8 mouse cellular contexts compared by ENCODE assay signal in genomic region chr14:55585566-55585960, GRCm38 (mm10). TPM values are rescaled to one million over a fixed set of nuclear protein-coding genes. Genes with fewer than 3 reads are reported as not detected.
A peak's percentile ranks its signal among the peaks of the same experiment; 100 is the strongest.
DNase-seq lines count a peak whose midpoint lies in the region; ATAC-seq lines count a peak whose summit lies in the region.

No protein-coding gene starts in this region.

- peak overlapping the region; percentile 83 for H3K4me2 ChIP-seq in lung, embryonic 16.5 days (ENCODE audit: low read depth, low read length)
- H3K4me2 ChIP-seq in hindbrain, embryonic 14.5 days (replicated peaks), result peak overlapping the region; percentile 80
- peak overlapping the region; percentile 78 for H3K4me2 ChIP-seq in midbrain, embryonic 16.5 days (ENCODE audit: low read length)

- ATAC-seq in lung, embryonic 16.5 days (ENCODE audit: low read depth), result 0 out of 2 replicates have a peak, but pooled peaks have one; percentile 16
- peak; percentile 13; the same call in 1 of the 2 replicates for ATAC-seq in common myeloid progenitor, adult 5-6 weeks (replicated peaks; ENCODE audit: low read depth, poor library complexity, severe bottlenecking)
- ATAC-seq in hindbrain, embryonic 14.5 days (ENCODE audit: low FRiP score), result no peak
- ATAC-seq in midbrain, embryonic 16.5 days, result 0 out of 2 replicates have a peak, but pooled peaks have one; percentile 12

- peaks cover 13% of the 10 kb centered on the region for H3K4me1 ChIP-seq in lung, embryonic 16.5 days (replicated peaks; ENCODE audit: control insufficient read depth, insufficient read depth, low read length)
- peaks cover 9% of the 10 kb centered on the region for H3K4me1 ChIP-seq in hindbrain, embryonic 14.5 days (replicated peaks; ENCODE audit: control insufficient read depth, insufficient read depth, low read length)
- H3K4me1 ChIP-seq in midbrain, embryonic 16.5 days (ENCODE audit: control insufficient read depth, insufficient read depth, low read length), result peaks cover 16% of the 10 kb centered on the region

- H3K27ac ChIP-seq in lung, embryonic 16.5 days (ENCODE audit: low read length), result no peak overlapping the region
- no peak overlapping the region for H3K27ac ChIP-seq in hindbrain, embryonic 14.5 days
- no peak overlapping the region for H3K27ac ChIP-seq in midbrain, embryonic 16.5 days (ENCODE audit: low read length)

- H3K36me3 ChIP-seq in lung, embryonic 16.5 days (ENCODE audit: control insufficient read depth, insufficient read depth, low read length), result peaks cover 9% of the 10 kb centered on the region
- H3K36me3 ChIP-seq in hindbrain, embryonic 14.5 days (replicated peaks; ENCODE audit: control insufficient read depth, insufficient read depth), result peaks cover 29% of the 10 kb centered on the region; the same call in 1 of the 2 replicates
- H3K36me3 ChIP-seq in midbrain, embryonic 16.5 days (ENCODE audit: control insufficient read depth, insufficient read depth, low read length), result peaks cover 4% of the 10 kb centered on the region; the same call in 1 of the 2 replicates

- H3K4me3 ChIP-seq in lung, embryonic 16.5 days (ENCODE audit: low read length), result peak overlapping the region; percentile 64
- H3K4me3 ChIP-seq in hindbrain, embryonic 14.5 days (replicated peaks; ENCODE audit: low read length), result peak overlapping the region; percentile 48; the same call in 1 of the 2 replicates
- H3K4me3 ChIP-seq in midbrain, embryonic 16.5 days (ENCODE audit: low read depth, low read length), result no peak overlapping the region

- H3K27me3 ChIP-seq in lung, embryonic 16.5 days (ENCODE audit: control insufficient read depth, insufficient read depth, low read depth, low read length), result no peaks in the 10 kb centered on the region; the same call in 1 of the 2 replicates
- H3K27me3 ChIP-seq in hindbrain, embryonic 14.5 days (ENCODE audit: control insufficient read depth, insufficient read depth, low read length), result no peaks in the 10 kb centered on the region
- no peaks in the 10 kb centered on the region for H3K27me3 ChIP-seq in midbrain, embryonic 16.5 days (ENCODE audit: control insufficient read depth, insufficient read depth, low read depth, low read length)

- H3K9ac ChIP-seq in lung, embryonic 16.5 days (ENCODE audit: low read length), result no peak overlapping the region
- H3K9ac ChIP-seq in hindbrain, embryonic 14.5 days, result no peak overlapping the region
- no peak overlapping the region for H3K9ac ChIP-seq in midbrain, embryonic 16.5 days (ENCODE audit: low read depth, low read length)

- DNase-seq in lung, postnatal 36 days, result no peak
- DNase-seq in hindbrain, embryonic 14.5 days (ENCODE audit: low spot score), result no peak
- no peak for DNase-seq in embryo, embryonic 11 days
- no peak for DNase-seq in testis, postnatal 10 days (ENCODE audit: low spot score)
- DNase-seq in urinary bladder, postnatal 36 days (ENCODE audit: low spot score in 2 of 2), result no peak

- 43% methylated on average over 6 of the region's 6 CpGs for WGBS in lung, embryonic 16.5 days
- 58% methylated on average over 6 of the region's 6 CpGs for WGBS in hindbrain, embryonic 14.5 days
- 68% methylated on average over 6 of the region's 6 CpGs for WGBS in midbrain, embryonic 16.5 days

- no peaks in the 10 kb centered on the region for H3K9me3 ChIP-seq in lung, embryonic 16.5 days (ENCODE audit: control insufficient read depth, low read length)
- H3K9me3 ChIP-seq in hindbrain, embryonic 14.5 days (ENCODE audit: control insufficient read depth, low read length), result no peaks in the 10 kb centered on the region
- H3K9me3 ChIP-seq in midbrain, embryonic 16.5 days (replicated peaks; ENCODE audit: control insufficient read depth, low read length, poor library complexity, severe bottlenecking), result no peaks in the 10 kb centered on the region

RNA-seq across cellular contexts. Expression of gene Emc9, which starts 0.5 kb away (rescaled TPM):
- polyA plus RNA-seq in lung, embryonic 16.5 days (2015; fragmentation: Nextera tagmentation; extraction: Ambion mirVana), result 6.4 and 7.3 TPM in 2 replicates
- 19.1 and 24.3 TPM in 2 replicates for total RNA-seq in common myeloid progenitor, adult 5-6 weeks (2017)
- 37.2 and 39.2 TPM in 2 replicates for polyA plus RNA-seq in hindbrain, embryonic 14.5 days (2014; fragmentation: Nextera tagmentation; extraction: Ambion mirVana)
- 31.6 and 46.9 TPM in 2 replicates for polyA plus RNA-seq in midbrain, embryonic 16.5 days (2015; fragmentation: Nextera tagmentation; extraction: Ambion mirVana)

RNA-seq across cellular contexts. Expression of gene Psme2, which starts 5.3 kb away (rescaled TPM):
- 247 and 250 TPM in 2 replicates for polyA plus RNA-seq in lung, embryonic 16.5 days (2015; fragmentation: Nextera tagmentation; extraction: Ambion mirVana)
- 217 and 241 TPM in 2 replicates for total RNA-seq in common myeloid progenitor, adult 5-6 weeks (2017)
- 152 and 179 TPM in 2 replicates for polyA plus RNA-seq in hindbrain, embryonic 14.5 days (2014; fragmentation: Nextera tagmentation; extraction: Ambion mirVana)
- polyA plus RNA-seq in midbrain, embryonic 16.5 days (2015; fragmentation: Nextera tagmentation; extraction: Ambion mirVana), result 174 and 183 TPM in 2 replicates

RNA-seq across cellular contexts. Expression of gene Rnf31, which starts 5.9 kb away (rescaled TPM):
- polyA plus RNA-seq in lung, embryonic 16.5 days (2015; fragmentation: Nextera tagmentation; extraction: Ambion mirVana), result 17.6 and 18.1 TPM in 2 replicates
- 11.9 and 21.2 TPM in 2 replicates for total RNA-seq in common myeloid progenitor, adult 5-6 weeks (2017)
- polyA plus RNA-seq in hindbrain, embryonic 14.5 days (2014; fragmentation: Nextera tagmentation; extraction: Ambion mirVana), result 12.5 and 20.4 TPM in 2 replicates
- 24.6 and 27.2 TPM in 2 replicates for polyA plus RNA-seq in midbrain, embryonic 16.5 days (2015; fragmentation: Nextera tagmentation; extraction: Ambion mirVana)

RNA-seq across cellular contexts. Expression of gene Psme1, which starts 7.6 kb away (rescaled TPM):
- polyA plus RNA-seq in lung, embryonic 16.5 days (2015; fragmentation: Nextera tagmentation; extraction: Ambion mirVana), result 175 and 179 TPM in 2 replicates
- total RNA-seq in common myeloid progenitor, adult 5-6 weeks (2017), result 329 and 372 TPM in 2 replicates
- polyA plus RNA-seq in hindbrain, embryonic 14.5 days (2014; fragmentation: Nextera tagmentation; extraction: Ambion mirVana), result 192 and 207 TPM in 2 replicates
- 238 and 262 TPM in 2 replicates for polyA plus RNA-seq in midbrain, embryonic 16.5 days (2015; fragmentation: Nextera tagmentation; extraction: Ambion mirVana)

RNA-seq across cellular contexts. Expression of gene Fitm1, which starts 10.1 kb away (rescaled TPM):
- polyA plus RNA-seq in lung, embryonic 16.5 days (2015; fragmentation: Nextera tagmentation; extraction: Ambion mirVana), result 4.7 and 5.2 TPM in 2 replicates
- 1.3 TPM in 1 of 2 replicates, not detected in the other for total RNA-seq in common myeloid progenitor, adult 5-6 weeks (2017)
- 0.27 TPM in 1 of 2 replicates, not detected in the other for polyA plus RNA-seq in hindbrain, embryonic 14.5 days (2014; fragmentation: Nextera tagmentation; extraction: Ambion mirVana)
- 0.22 TPM in 1 of 2 replicates, not detected in the other for polyA plus RNA-seq in midbrain, embryonic 16.5 days (2015; fragmentation: Nextera tagmentation; extraction: Ambion mirVana)
